Mouse (Mus musculus) heart, adult 2 months (tissue): ENCODE results near the gene Sema3b.

ENCODE experiments used
- EP300 ChIP-seq: fragments of 200-500 bp; IDR thresholded peaks from 2 replicates; pipeline ENCODE4 v1.6.1; 2011; ENCODE audit warnings: low read depth, low read length, control low read depth; ENCODE audit not compliant: insufficient read depth
- POLR2A ChIP-seq: fragments of 200-500 bp; IDR thresholded peaks from 2 replicates; pipeline ENCODE4 v1.6.1; 2011; ENCODE audit warnings: mild to moderate bottlenecking, low read depth, low read length, control low read depth; ENCODE audit not compliant: insufficient read depth

- TF ChIP-seq EP300 (no peak), POLR2A (no peak)
Measured at GRCm38 (mm10) chr9:107609433-107609830, 403 bp upstream of the Sema3b start.
